Mouse (Mus musculus): Measurements from ENCODE around the gene Pomgnt1. TPM values are rescaled to one million over a fixed set of nuclear protein-coding genes. Genes with fewer than 3 reads are reported as not detected.

The Pomgnt1 gene
- polyA plus RNA-seq, 1 experiment from 2014 or later: 68.2 TPM

GRCm38 (mm10) chr4:116088510-116089249 lies 35.0 kb upstream of the Pomgnt1 start:
- Histone ChIP-seq H3K36me3 (ENCODE audit: control insufficient read depth, insufficient read depth, low read length) (peaks cover 71% of the 10 kb centered on the region), H3K4me1 (ENCODE audit: control insufficient read depth, insufficient read depth, low read length) (no peaks in the 10 kb centered on the region), H3K27me3 (ENCODE audit: control insufficient read depth, insufficient read depth, low read length) (no peaks in the 10 kb centered on the region), H3K4me2 (replicated peaks; ENCODE audit: low read depth, low read length) (no peak overlapping the region), H3K4me3 (ENCODE audit: low read length) (no peak overlapping the region), H3K27ac (ENCODE audit: low read depth, low read length) (no peak overlapping the region), H3K9me3 (ENCODE audit: control insufficient read depth, low read length) (no peaks in the 10 kb centered on the region), H3K9ac (ENCODE audit: low read depth, low read length) (no peak overlapping the region)
- ATAC-seq (ENCODE audit: low FRiP score, low TSS enrichment): no peak
- WGBS: 91% methylated on average over 23 of the region's 23 CpGs

GRCm38 (mm10) chr4:116096291-116096690 lies 27.3 kb upstream of the Pomgnt1 start:
- H3K4me2 ChIP-seq (replicated peaks; ENCODE audit: low read depth, low read length): no peak overlapping the region
- WGBS: 92% methylated on average over 10 of the region's 10 CpGs
- ATAC-seq (ENCODE audit: low FRiP score, low TSS enrichment): no peak
- no peak overlapping the region for H3K27ac ChIP-seq (ENCODE audit: low read depth, low read length)
- H3K9ac ChIP-seq (ENCODE audit: low read depth, low read length): no peak overlapping the region
- H3K27me3 ChIP-seq (ENCODE audit: control insufficient read depth, insufficient read depth, low read length): no peaks in the 10 kb centered on the region
- H3K9me3 ChIP-seq (ENCODE audit: control insufficient read depth, low read length): no peaks in the 10 kb centered on the region
- no peaks in the 10 kb centered on the region for H3K4me1 ChIP-seq (ENCODE audit: control insufficient read depth, insufficient read depth, low read length)
- H3K36me3 ChIP-seq (ENCODE audit: control insufficient read depth, insufficient read depth, low read length): peaks cover 87% of the 10 kb centered on the region
- no peak overlapping the region for H3K4me3 ChIP-seq (ENCODE audit: low read length)

GRCm38 (mm10) chr4:116097211-116097610 lies 26.4 kb upstream of the Pomgnt1 start:
- 92% methylated on average over 8 of the region's 8 CpGs for WGBS
- H3K4me2 ChIP-seq (replicated peaks; ENCODE audit: low read depth, low read length): no peak overlapping the region
- no peaks in the 10 kb centered on the region for H3K4me1 ChIP-seq (ENCODE audit: control insufficient read depth, insufficient read depth, low read length)
- no peaks in the 10 kb centered on the region for H3K27me3 ChIP-seq (ENCODE audit: control insufficient read depth, insufficient read depth, low read length)
- no peak overlapping the region for H3K27ac ChIP-seq (ENCODE audit: low read depth, low read length)
- no peak overlapping the region for H3K9ac ChIP-seq (ENCODE audit: low read depth, low read length)
- no peak for ATAC-seq (ENCODE audit: low FRiP score, low TSS enrichment)
- no peak overlapping the region for H3K4me3 ChIP-seq (ENCODE audit: low read length)
- H3K9me3 ChIP-seq (ENCODE audit: control insufficient read depth, low read length): no peaks in the 10 kb centered on the region
- peaks cover 90% of the 10 kb centered on the region for H3K36me3 ChIP-seq (ENCODE audit: control insufficient read depth, insufficient read depth, low read length)

- no peaks in the 10 kb centered on the region for H3K27me3 ChIP-seq (ENCODE audit: control insufficient read depth, insufficient read depth, low read length)
- no peak overlapping the region for H3K9ac ChIP-seq (ENCODE audit: low read depth, low read length)
- H3K4me2 ChIP-seq (replicated peaks; ENCODE audit: low read depth, low read length): no peak overlapping the region
- no peak for ATAC-seq (ENCODE audit: low FRiP score, low TSS enrichment)
- H3K36me3 ChIP-seq (ENCODE audit: control insufficient read depth, insufficient read depth, low read length): peaks cover 82% of the 10 kb centered on the region
- no peaks in the 10 kb centered on the region for H3K9me3 ChIP-seq (ENCODE audit: control insufficient read depth, low read length)
- H3K4me1 ChIP-seq (ENCODE audit: control insufficient read depth, insufficient read depth, low read length): no peaks in the 10 kb centered on the region
- H3K27ac ChIP-seq (ENCODE audit: low read depth, low read length): no peak overlapping the region
- WGBS: 87% methylated on average over 7 of the region's 7 CpGs
- H3K4me3 ChIP-seq (ENCODE audit: low read length): no peak overlapping the region
These were observed 22.7 kb upstream of the Pomgnt1 start for GRCm38 (mm10) chr4:116100959-116101358.

- Histone ChIP-seq H3K4me1 (ENCODE audit: control insufficient read depth, insufficient read depth, low read length) (no peaks in the 10 kb centered on the region), H3K27me3 (ENCODE audit: control insufficient read depth, insufficient read depth, low read length) (no peaks in the 10 kb centered on the region), H3K9me3 (ENCODE audit: control insufficient read depth, low read length) (no peaks in the 10 kb centered on the region), H3K36me3 (ENCODE audit: control insufficient read depth, insufficient read depth, low read length) (peaks cover 51% of the 10 kb centered on the region), H3K9ac (ENCODE audit: low read depth, low read length) (no peak overlapping the region), H3K27ac (ENCODE audit: low read depth, low read length) (no peak overlapping the region), H3K4me2 (replicated peaks; ENCODE audit: low read depth, low read length) (no peak overlapping the region), H3K4me3 (ENCODE audit: low read length) (no peak overlapping the region)
- 96% methylated on average over 5 of the region's 5 CpGs for WGBS
- no peak for ATAC-seq (ENCODE audit: low FRiP score, low TSS enrichment)
These were observed 18.4 kb upstream of the Pomgnt1 start for GRCm38 (mm10) chr4:116105278-116105677.

GRCm38 (mm10) chr4:116110695-116111094 lies 12.9 kb upstream of the Pomgnt1 start:
- H3K27me3 ChIP-seq (ENCODE audit: control insufficient read depth, insufficient read depth, low read length): no peaks in the 10 kb centered on the region
- no peak overlapping the region for H3K4me3 ChIP-seq (ENCODE audit: low read length)
- H3K36me3 ChIP-seq (ENCODE audit: control insufficient read depth, insufficient read depth, low read length): peaks cover 26% of the 10 kb centered on the region
- no peaks in the 10 kb centered on the region for H3K4me1 ChIP-seq (ENCODE audit: control insufficient read depth, insufficient read depth, low read length)
- ATAC-seq (ENCODE audit: low FRiP score, low TSS enrichment): no peak
- H3K27ac ChIP-seq (ENCODE audit: low read depth, low read length): no peak overlapping the region
- no peaks in the 10 kb centered on the region for H3K9me3 ChIP-seq (ENCODE audit: control insufficient read depth, low read length)
- 94% methylated on average over 6 of the region's 6 CpGs for WGBS
- no peak overlapping the region for H3K9ac ChIP-seq (ENCODE audit: low read depth, low read length)
- H3K4me2 ChIP-seq (replicated peaks; ENCODE audit: low read depth, low read length): no peak overlapping the region

- Histone ChIP-seq H3K9ac (ENCODE audit: low read depth, low read length) (no peak overlapping the region), H3K36me3 (ENCODE audit: control insufficient read depth, insufficient read depth, low read length) (peaks cover 22% of the 10 kb centered on the region; the same call in 1 of the 2 replicates), H3K27ac (ENCODE audit: low read depth, low read length) (no peak overlapping the region), H3K27me3 (ENCODE audit: control insufficient read depth, insufficient read depth, low read length) (no peaks in the 10 kb centered on the region), H3K4me1 (ENCODE audit: control insufficient read depth, insufficient read depth, low read length) (no peaks in the 10 kb centered on the region), H3K4me3 (ENCODE audit: low read length) (no peak overlapping the region), H3K9me3 (ENCODE audit: control insufficient read depth, low read length) (no peaks in the 10 kb centered on the region), H3K4me2 (replicated peaks; ENCODE audit: low read depth, low read length) (no peak overlapping the region)
- 89% methylated on average over 2 of the region's 2 CpGs for WGBS
- no peak for ATAC-seq (ENCODE audit: low FRiP score, low TSS enrichment)
These were observed 12.2 kb upstream of the Pomgnt1 start for GRCm38 (mm10) chr4:116111486-116111885.

- peak overlapping the region; percentile 52 for H3K4me3 ChIP-seq (ENCODE audit: low read length)
- 0% methylated on average over 1 of the region's 1 CpGs for WGBS
- peak overlapping the region; percentile 58 for H3K4me2 ChIP-seq (replicated peaks; ENCODE audit: low read depth, low read length)
- H3K9me3 ChIP-seq (ENCODE audit: control insufficient read depth, low read length): no peaks in the 10 kb centered on the region
- peak overlapping the region; percentile 49 for H3K9ac ChIP-seq (ENCODE audit: low read depth, low read length)
- no peak for ATAC-seq (ENCODE audit: low FRiP score, low TSS enrichment)
- H3K36me3 ChIP-seq (ENCODE audit: control insufficient read depth, insufficient read depth, low read length): peaks cover 7% of the 10 kb centered on the region; the same call in 1 of the 2 replicates
- H3K27me3 ChIP-seq (ENCODE audit: control insufficient read depth, insufficient read depth, low read length): no peaks in the 10 kb centered on the region
- H3K27ac ChIP-seq (ENCODE audit: low read depth, low read length): no peak overlapping the region
- H3K4me1 ChIP-seq (ENCODE audit: control insufficient read depth, insufficient read depth, low read length): peaks cover 11% of the 10 kb centered on the region; the same call in 1 of the 2 replicates
These were observed 878 bp upstream of the Pomgnt1 start for GRCm38 (mm10) chr4:116122762-116123161.

GRCm38 (mm10) chr4:116125803-116126386 lies 2.3 kb downstream of the Pomgnt1 start:
- no peak for ATAC-seq (ENCODE audit: low FRiP score, low TSS enrichment)
- no peak overlapping the region for H3K27ac ChIP-seq (ENCODE audit: low read depth, low read length)
- H3K4me3 ChIP-seq (ENCODE audit: low read length): no peak overlapping the region
- H3K9me3 ChIP-seq (ENCODE audit: control insufficient read depth, low read length): no peaks in the 10 kb centered on the region
- 93% methylated on average over 4 of the region's 4 CpGs for WGBS
- no peaks in the 10 kb centered on the region for H3K36me3 ChIP-seq (ENCODE audit: control insufficient read depth, insufficient read depth, low read length)
- no peak overlapping the region for H3K4me2 ChIP-seq (replicated peaks; ENCODE audit: low read depth, low read length)
- H3K4me1 ChIP-seq (ENCODE audit: control insufficient read depth, insufficient read depth, low read length): peaks cover 11% of the 10 kb centered on the region; the same call in 1 of the 2 replicates
- H3K27me3 ChIP-seq (ENCODE audit: control insufficient read depth, insufficient read depth, low read length): no peaks in the 10 kb centered on the region
- H3K9ac ChIP-seq (ENCODE audit: low read depth, low read length): no peak overlapping the region
